Mouse (Mus musculus) ovary, postnatal 36 days (tissue): Measurements from ENCODE around the gene Gmds.

Experiments used
- DNase-seq: peaks from one replicate; pipeline ENCODE4 v3.0.0; 2022; ENCODE audit warnings: low spot score, mixed read lengths

The Gmds gene

GRCm38 (mm10) chr13:32338513-32339365 is at the start of gene Gmds:
Gene Gmds (minus strand): TSS chr13:32338740.
- peak; percentile 96 for DNase-seq

- DNase-seq, result no peak
Observed at GRCm38 (mm10) chr13:32385421-32386092, 47.0 kb upstream of the Gmds start.

GRCm38 (mm10) chr13:32382227-32383010 is 43.9 kb upstream of the Gmds start:
- DNase-seq, result no peak

- DNase-seq, result no peak
Observed at GRCm38 (mm10) chr13:32378634-32379033, 40.1 kb upstream of the Gmds start.

GRCm38 (mm10) chr13:32372531-32372883 is 34.0 kb upstream of the Gmds start:
- no peak for DNase-seq

- no peak for DNase-seq
Observed at GRCm38 (mm10) chr13:32371874-32372530, 33.5 kb upstream of the Gmds start.

- DNase-seq, result no peak
Observed at GRCm38 (mm10) chr13:32370751-32371150, 32.2 kb upstream of the Gmds start.

GRCm38 (mm10) chr13:32370135-32370534 is 31.6 kb upstream of the Gmds start:
- DNase-seq, result no peak

GRCm38 (mm10) chr13:32337735-32338512 is 616 bp downstream of the Gmds start:
- DNase-seq, result no peak

GRCm38 (mm10) chr13:32318309-32318708 is 20.2 kb downstream of the Gmds start:
- DNase-seq, result no peak

- no peak for DNase-seq
Observed at GRCm38 (mm10) chr13:32317354-32317753, 21.2 kb downstream of the Gmds start.

- peak; percentile 13 for DNase-seq
Observed at GRCm38 (mm10) chr13:32312663-32313062, 25.9 kb downstream of the Gmds start.

- no peak for DNase-seq
Observed at GRCm38 (mm10) chr13:32311476-32311875, 27.1 kb downstream of the Gmds start.

- DNase-seq, result no peak
Observed at GRCm38 (mm10) chr13:32298456-32298855, 40.1 kb downstream of the Gmds start.

GRCm38 (mm10) chr13:32297398-32297797 is 41.1 kb downstream of the Gmds start:
- peak; percentile 6 for DNase-seq

- no peak for DNase-seq
Observed at GRCm38 (mm10) chr13:32294416-32295195, 43.9 kb downstream of the Gmds start.

GRCm38 (mm10) chr13:32272937-32273496 is 65.5 kb downstream of the Gmds start:
- no peak for DNase-seq

GRCm38 (mm10) chr13:32269757-32270156 is 68.8 kb downstream of the Gmds start:
- DNase-seq, result no peak

- no peak for DNase-seq
Observed at GRCm38 (mm10) chr13:32269261-32269660, 69.3 kb downstream of the Gmds start.

- no peak for DNase-seq
Observed at GRCm38 (mm10) chr13:32268284-32268683, 70.3 kb downstream of the Gmds start.
